Mouse (Mus musculus) lung, adult 2 months (tissue): ENCODE measurements around the gene Adipor2. TPM values are rescaled to one million over a fixed set of nuclear protein-coding genes. Genes with fewer than 3 reads are reported as not detected.

Experiments used
- DNase-seq: peaks from one replicate; pipeline ENCODE4 v3.0.0; 2022
- H3K4me1 ChIP-seq: fragments of 200-500 bp; 2 replicates; pipeline ENCODE4 v1.6.1; 2011; ENCODE audit warnings: low read length; ENCODE audit not compliant: control insufficient read depth, insufficient read depth
- H3K4me3 ChIP-seq: fragments of 200-500 bp; replicated peaks from 2 replicates; pipeline ENCODE3; 2011; ENCODE audit warnings: low read depth, mild to moderate bottlenecking, control low read depth, low read length; ENCODE audit errors: extremely low read depth
- CTCF ChIP-seq: fragments of 200-500 bp; IDR thresholded peaks from 2 replicates; pipeline ENCODE4 v1.5.1; 2011; ENCODE audit warnings: mild to moderate bottlenecking, low read length, control low read depth; ENCODE audit not compliant: insufficient read depth
- POLR2A ChIP-seq: fragments of 200-500 bp; IDR thresholded peaks from 2 replicates; pipeline ENCODE4 v1.6.1; 2011; ENCODE audit warnings: low read depth, mild to moderate bottlenecking, control low read depth, low read length, borderline replicate concordance; ENCODE audit errors: extremely low read depth
- WGBS: fragments of 180-500 bp; shearing (Covaris S2); methylation state at CpG from one replicate; pipeline ENCODE4 v1.1.7; 2018; 5-methylcytosine and 5-hydroxymethylcytosine counted together
- polyA plus RNA-seq: library from polyadenylated mRNA; depleted of rRNA; stranded (reverse); fragments of >200 nt; gene quantifications from 2 replicates; pipeline ENCODE4 v1.2.3, GENCODE M21; 2012

Gene Adipor2
- polyA plus RNA-seq, 1 experiment = 81.0 TPM

DNA sequence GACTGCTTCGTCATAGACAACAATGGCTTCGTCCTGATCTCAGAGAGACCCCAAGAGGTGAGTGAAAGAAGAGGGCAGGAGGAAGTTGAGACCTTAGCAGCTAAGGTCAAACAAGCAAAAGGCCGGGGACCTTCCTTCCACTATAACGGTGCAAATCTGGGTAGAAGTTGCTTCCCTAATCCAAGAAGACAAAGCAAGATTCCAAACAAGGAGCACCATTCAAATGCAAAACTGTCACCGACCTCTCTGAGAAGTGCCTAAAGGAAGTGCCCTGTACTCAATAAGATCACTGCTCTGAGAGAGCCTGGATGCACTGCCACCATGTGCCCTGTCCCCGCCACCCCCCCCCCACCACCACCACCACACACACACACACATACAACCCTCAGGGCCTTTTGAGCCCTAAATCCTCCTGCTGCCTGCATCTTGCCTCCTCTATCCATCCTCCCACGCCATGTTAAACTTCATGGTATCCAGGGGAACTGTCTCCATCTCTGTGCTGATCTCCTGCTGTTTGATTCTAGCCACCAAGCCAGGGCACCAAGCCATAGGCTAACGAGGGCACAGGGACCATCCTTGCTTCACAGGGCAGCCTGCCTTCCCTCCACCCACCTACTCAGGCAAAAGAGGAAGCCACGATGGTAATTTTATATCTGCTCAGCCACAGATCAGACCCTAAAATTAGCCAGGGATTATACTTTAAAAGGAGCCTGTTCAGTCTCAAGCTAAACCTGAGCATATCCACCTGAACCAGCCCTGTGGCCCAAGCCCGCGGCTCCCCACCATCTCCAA lies 79.2 kb downstream of the Adipor2 start:
- DNase-seq = no peak
- peaks cover 2% of the 10 kb centered on the region; the same call in 1 of the 2 replicates for H3K4me1 ChIP-seq
- 51% methylated on average over 11 of the region's 11 CpGs for WGBS
- H3K4me3 ChIP-seq = no peak overlapping the region
- TF ChIP-seq POLR2A (no peak), CTCF (no peak)

DNA sequence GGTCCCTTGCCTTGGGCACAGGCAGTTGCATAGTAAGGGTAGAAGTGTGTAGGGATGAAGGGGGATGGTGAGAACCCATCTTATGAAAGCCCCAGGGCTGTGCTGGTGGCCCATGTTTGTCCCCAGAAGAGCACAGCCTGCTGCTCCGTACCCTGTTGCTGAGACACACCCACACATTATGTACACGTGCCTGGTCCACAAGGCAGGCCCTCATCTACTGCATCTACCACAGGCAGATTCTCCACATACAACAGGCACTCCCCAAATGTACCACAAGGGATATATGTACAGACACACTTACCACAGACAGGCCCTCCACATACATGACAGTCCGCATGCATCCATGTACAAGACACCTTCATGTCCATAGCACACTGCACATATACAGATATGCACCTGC lies 80.2 kb downstream of the Adipor2 start:
- H3K4me1 ChIP-seq = peaks cover 6% of the 10 kb centered on the region; the same call in 1 of the 2 replicates
- no peak overlapping the region for H3K4me3 ChIP-seq
- 84% methylated on average over 3 of the region's 3 CpGs for WGBS
- TF ChIP-seq POLR2A (no peak), CTCF (no peak)
- DNase-seq = no peak

DNA sequence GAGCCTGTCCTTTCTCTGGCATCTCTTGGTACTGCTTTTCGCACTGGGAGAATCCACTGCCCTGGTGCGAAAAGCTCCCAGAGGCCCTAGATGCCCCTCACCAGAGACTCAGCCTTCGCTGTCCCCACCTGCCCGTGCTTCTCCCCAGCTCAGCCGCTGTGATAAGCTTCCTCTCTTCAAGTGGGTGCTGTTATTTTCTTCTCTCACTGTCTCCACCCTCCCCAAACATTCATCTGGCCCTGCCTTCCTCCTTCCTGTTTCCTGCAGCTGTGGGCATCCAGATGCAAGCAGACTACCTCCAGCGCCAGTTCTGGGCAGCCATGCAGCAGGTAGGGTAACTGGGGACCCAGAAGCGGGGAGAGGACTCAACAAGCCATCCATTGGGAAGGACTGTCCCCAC lies 81.4 kb downstream of the Adipor2 start:
- DNase-seq = no peak
- TF ChIP-seq CTCF (no peak), POLR2A (no peak)
- 56% methylated on average over 7 of the region's 7 CpGs for WGBS
- Histone ChIP-seq H3K4me1 (peaks cover 4% of the 10 kb centered on the region; the same call in 1 of the 2 replicates), H3K4me3 (no peak overlapping the region)

DNA sequence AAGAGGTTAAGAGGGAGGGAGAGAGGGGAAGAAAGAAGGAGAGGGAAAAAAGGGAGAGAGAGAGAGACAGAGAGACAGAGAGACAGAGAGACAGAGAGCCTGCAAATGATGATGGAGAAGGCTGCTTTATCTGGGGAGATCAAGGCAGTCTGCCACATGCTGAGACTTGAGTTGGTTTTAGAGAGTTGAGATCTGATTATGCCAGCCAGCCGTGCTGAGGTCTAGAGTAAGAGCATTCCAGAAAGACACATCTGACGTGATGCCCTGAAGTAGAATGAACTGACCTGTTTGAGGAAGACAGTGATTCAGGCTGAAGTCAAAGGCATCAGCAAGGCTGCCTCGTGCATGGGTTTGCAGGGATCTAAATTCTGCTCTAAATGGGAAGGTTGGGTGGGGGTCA lies 83.7 kb downstream of the Adipor2 start:
- DNase-seq = no peak
- WGBS = 42% methylated on average over 3 of the region's 3 CpGs
- TF ChIP-seq CTCF (no peak), POLR2A (no peak)
- H3K4me1 ChIP-seq = peaks cover 9% of the 10 kb centered on the region; the same call in 1 of the 2 replicates
- H3K4me3 ChIP-seq = no peak overlapping the region

DNA sequence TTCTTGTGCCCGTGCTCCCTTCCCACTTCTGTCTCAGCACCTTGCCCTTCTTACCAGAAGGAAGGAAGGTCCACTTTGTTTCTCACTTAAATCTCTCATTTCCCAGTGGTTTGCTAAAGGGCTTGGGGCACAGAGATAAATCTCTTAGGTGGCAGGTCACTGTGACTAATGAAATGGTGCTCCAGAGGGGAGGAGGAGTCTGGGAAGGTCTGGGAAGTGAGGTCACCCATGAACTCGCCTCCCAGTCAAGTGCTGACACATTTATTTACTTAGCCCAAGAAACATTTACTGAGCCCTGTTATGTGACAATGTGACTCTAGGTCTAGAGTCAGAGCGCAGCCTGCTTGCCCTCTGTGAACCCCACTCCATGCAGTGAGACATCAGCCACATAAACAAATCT lies 84.3 kb downstream of the Adipor2 start:
- Histone ChIP-seq H3K4me1 (peaks cover 9% of the 10 kb centered on the region; the same call in 1 of the 2 replicates), H3K4me3 (no peak overlapping the region)
- 11% methylated on average over 3 of the region's 3 CpGs for WGBS
- DNase-seq = peak; percentile 45
- TF ChIP-seq CTCF = no peak
- no peak for TF ChIP-seq POLR2A

DNA sequence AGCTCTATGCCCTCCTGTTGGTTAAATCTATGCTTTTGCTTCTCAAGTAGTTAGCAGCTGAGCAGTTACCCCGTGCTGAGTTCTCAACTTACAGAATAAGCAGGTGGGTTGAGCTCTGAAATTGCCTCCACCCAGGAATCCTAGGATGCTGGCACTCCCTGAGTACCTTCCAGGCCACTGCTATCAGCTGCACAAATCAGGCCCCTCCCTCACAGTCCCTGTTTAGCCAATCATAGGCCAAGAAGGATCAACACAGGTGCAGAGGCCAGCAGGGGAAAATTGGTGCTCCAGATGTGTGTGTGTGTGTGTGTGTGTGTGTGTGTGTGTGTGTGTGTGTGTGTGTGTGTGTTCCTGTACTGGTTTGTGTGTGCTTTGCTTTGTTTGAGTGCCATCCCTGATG lies 85.4 kb downstream of the Adipor2 start:
- 28% methylated on average over 1 of the region's 1 CpGs for WGBS
- TF ChIP-seq CTCF = no peak
- no peak for TF ChIP-seq POLR2A
- H3K4me1 ChIP-seq = peaks cover 9% of the 10 kb centered on the region; the same call in 1 of the 2 replicates
- no peak overlapping the region for H3K4me3 ChIP-seq
- no peak for DNase-seq

DNA sequence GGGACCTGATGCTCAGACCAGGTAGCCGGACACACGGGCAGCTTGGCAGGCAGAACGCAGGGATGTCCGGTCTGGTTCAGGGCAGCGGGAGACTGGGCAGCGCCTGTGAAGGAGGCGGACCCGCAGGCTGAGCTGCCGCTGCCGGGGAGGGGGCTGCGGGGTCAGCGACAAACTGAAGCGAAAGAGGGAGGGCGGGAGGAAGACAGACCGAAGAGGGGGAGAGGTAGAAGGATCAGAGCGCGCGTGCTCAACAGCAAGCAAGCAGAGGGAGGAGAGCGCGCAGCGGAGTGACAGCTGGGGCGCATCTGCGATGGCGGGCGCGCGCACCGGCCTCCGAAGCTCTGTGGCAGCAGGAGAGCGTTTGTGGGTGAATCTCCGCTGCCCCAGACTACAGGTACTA lies 87.0 kb downstream of the Adipor2 start, which contains the start of gene Lrtm2:
Gene Lrtm2, minus strand, starts transcription at position 261 of the 400 bp plus-strand sequence.
- WGBS = 2% methylated on average over 29 of the region's 31 CpGs
- Histone ChIP-seq H3K4me3 (peak within 1 kb of the TSS; percentile 16), H3K4me1 (peaks cover 9% of the 10 kb centered on the region; the same call in 1 of the 2 replicates)
- TF ChIP-seq CTCF (no peak), POLR2A (no peak)
- DNase-seq = no peak

DNA sequence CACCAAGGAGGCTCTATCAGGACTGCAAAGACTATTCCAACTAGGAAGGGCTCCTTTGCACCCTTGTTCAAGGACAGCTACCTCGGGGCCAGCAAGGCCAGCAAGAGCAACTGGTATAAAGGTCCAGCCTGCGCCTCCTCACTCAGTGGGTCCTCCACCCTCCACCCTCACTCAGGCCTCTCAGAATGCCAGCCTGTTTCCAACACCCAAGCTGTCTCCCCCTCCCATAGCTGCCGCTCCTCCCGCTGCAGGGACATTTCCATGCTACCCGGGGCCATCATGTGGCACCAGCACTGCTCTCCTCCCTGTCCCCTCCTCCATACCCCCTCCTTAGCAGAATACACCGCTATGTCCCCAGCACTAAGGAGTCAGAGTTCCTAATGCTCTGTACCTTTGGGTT lies 87.6 kb downstream of the Adipor2 start:
- peaks cover 9% of the 10 kb centered on the region; the same call in 1 of the 2 replicates for H3K4me1 ChIP-seq
- TF ChIP-seq POLR2A (no peak), CTCF (no peak)
- no peak for DNase-seq
- 22% methylated on average over 6 of the region's 6 CpGs for WGBS
- H3K4me3 ChIP-seq = no peak overlapping the region

DNA sequence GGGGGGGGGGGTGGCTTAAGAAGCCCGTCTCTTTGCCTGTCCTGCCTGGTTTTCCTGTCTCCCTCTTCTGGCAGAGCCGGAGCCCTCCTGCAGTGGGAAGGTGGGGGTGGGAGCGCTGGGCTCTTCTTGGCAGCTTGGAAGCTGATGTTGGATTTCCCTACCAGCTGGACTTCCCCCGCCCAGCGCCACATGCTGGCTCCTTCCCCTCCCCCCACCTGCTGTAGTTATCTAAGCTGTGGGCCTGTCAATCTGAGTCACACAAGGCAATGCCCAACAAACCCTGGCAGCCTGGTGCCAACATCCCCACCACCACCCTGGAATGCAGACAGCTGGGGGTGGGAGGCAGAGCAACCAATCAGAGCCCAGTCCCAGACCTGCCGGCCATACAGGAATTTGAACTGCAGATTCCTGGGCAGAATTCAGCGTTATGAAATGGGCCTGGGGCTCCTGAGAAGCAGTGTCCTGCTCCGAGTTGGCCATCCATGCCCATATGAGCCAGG lies 88.2 kb downstream of the Adipor2 start:
- TF ChIP-seq CTCF (no peak), POLR2A (peak; percentile 37; the same call in 1 of the 2 replicates)
- Histone ChIP-seq H3K4me1 (peaks cover 9% of the 10 kb centered on the region; the same call in 1 of the 2 replicates), H3K4me3 (no peak overlapping the region)
- WGBS = 7% methylated on average over 8 of the region's 8 CpGs
- DNase-seq = no peak

DNA sequence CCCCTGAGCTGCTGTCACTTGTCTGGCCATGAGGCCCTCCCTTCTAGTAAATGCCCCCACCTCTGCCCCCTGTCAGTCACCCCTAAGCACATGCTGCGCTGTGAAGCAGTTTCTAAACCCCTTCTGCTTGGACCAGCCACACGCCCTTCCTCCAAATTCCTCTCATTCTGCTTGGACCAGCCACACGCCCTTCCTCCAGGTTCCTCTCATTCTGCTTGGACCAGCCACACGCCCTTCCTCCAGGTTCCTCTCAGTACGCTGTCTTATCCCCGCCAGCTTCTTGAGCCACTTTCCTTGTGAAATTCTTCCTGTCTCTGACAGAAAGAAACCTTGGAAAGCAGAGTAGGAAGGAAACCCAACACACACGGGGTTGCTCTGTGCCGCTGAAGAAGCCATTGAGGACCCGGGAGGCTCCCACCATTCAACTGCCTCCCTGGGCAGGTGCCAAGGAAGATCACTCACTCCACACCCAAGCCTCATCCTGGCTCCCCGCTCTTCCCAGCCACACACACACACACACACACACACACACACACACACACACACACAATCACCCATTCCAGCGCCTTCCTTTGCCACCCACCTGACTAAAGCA lies 88.9 kb downstream of the Adipor2 start:
- Histone ChIP-seq H3K4me1 (peaks cover 9% of the 10 kb centered on the region; the same call in 1 of the 2 replicates), H3K4me3 (peak overlapping the region; percentile 26)
- TF ChIP-seq CTCF (no peak), POLR2A (no peak)
- no peak for DNase-seq
- WGBS = 12% methylated on average over 11 of the region's 11 CpGs

DNA sequence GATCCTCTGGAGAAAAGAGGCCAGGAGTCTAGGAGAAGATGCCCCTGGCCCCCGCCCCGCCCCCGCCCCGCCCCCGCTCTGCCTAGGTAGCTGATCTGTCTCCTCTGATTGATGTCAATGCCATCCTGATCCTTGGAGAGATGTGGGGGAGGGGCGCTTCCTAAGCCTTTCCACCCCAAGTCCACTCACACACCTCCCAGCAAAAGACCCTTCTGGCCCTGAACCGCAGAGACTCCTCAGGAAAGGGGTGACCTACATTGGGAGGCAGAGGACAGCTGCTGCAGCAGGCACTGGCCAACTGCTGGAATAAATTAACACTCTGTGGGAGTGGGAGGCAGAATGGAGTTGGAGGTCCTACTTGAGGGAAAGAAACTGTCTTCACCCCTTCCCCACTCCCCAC lies 91.0 kb downstream of the Adipor2 start:
- peaks cover 5% of the 10 kb centered on the region; the same call in 1 of the 2 replicates for H3K4me1 ChIP-seq
- TF ChIP-seq CTCF = no peak
- DNase-seq = no peak
- 28% methylated on average over 7 of the region's 7 CpGs for whole genome bisulfite sequencing
- no peak overlapping the region for H3K4me3 ChIP-seq
